In genomic region chr16:89921370-89921769, GRCm38 (mm10) we compare ENCODE assay signal across 15 mouse cellular contexts.
A peak's percentile ranks its signal among the peaks of the same experiment; 100 is the strongest.
DNase-seq lines count a peak whose midpoint lies in the region; ATAC-seq lines count a peak whose summit lies in the region.
"Had no signal": no experiment of that assay in that cellular context is flagged by ENCODE, and none has a peak within 500 bp of the region (broad histone marks: within the 10 kb centered on the region; RNA-seq: fewer than 3 reads in every experiment).

No protein-coding gene starts in this region.

- 75% methylated on average over 14 of the region's 14 CpGs for WGBS in forebrain, embryonic 12.5 days
- WGBS in forebrain, embryonic 11.5 days, result 75% methylated on average over 14 of the region's 14 CpGs
- WGBS in heart, embryonic 11.5 days (ENCODE audit: insufficient replicate concordance), result 85% methylated on average over 14 of the region's 14 CpGs

- no peak for DNase-seq in forebrain, embryonic 11.5 days (ENCODE audit: low spot score)
- peak; percentile 95 for DNase-seq in brain, adult 2 months (ENCODE audit: low read depth, low spot score)
- DNase-seq in cerebellum, postnatal 36 days, result peak; percentile 75 to 82
- DNase-seq in layer of hippocampus, postnatal 36 days, result peak; percentile 72 to 84
- no peak for DNase-seq in heart, postnatal 4 days
- DNase-seq in heart, adult 18-20 months, result no peak
- DNase-seq: lung, adult 2 months; retina, postnatal 1 day; thymus, postnatal 14 days had no signal

- H3K4me1 ChIP-seq in forebrain, embryonic 12.5 days, result peaks cover 25% of the 10 kb centered on the region
- H3K4me1 ChIP-seq in forebrain, embryonic 11.5 days (replicated peaks; ENCODE audit: control insufficient read depth, insufficient read depth, low read length), result peaks cover 7% of the 10 kb centered on the region; the same call in 1 of the 2 replicates
- peaks cover 8% of the 10 kb centered on the region for H3K4me1 ChIP-seq in heart, embryonic 11.5 days (ENCODE audit: control insufficient read depth, insufficient read depth, low read length)

- H3K9me3 ChIP-seq in forebrain, embryonic 12.5 days, result no peaks in the 10 kb centered on the region
- H3K9me3 ChIP-seq in forebrain, embryonic 11.5 days (ENCODE audit: control insufficient read depth, low read length), result no peaks in the 10 kb centered on the region
- H3K9me3 ChIP-seq in heart, embryonic 11.5 days (replicated peaks; ENCODE audit: control insufficient read depth, low read length), result no peaks in the 10 kb centered on the region
- H3K9me3 ChIP-seq: embryonic facial prominence, embryonic 15.5 days; limb, embryonic 13.5 days; megakaryocyte, embryonic 14.5 days had no signal

- H3K9ac ChIP-seq in forebrain, embryonic 12.5 days, result no peak overlapping the region
- no peak overlapping the region for H3K9ac ChIP-seq in forebrain, embryonic 11.5 days (ENCODE audit: low read length)
- no peak overlapping the region for H3K9ac ChIP-seq in heart, embryonic 11.5 days (ENCODE audit: low read depth, low read length)
- H3K9ac ChIP-seq: embryonic facial prominence, embryonic 15.5 days; limb, embryonic 13.5 days had no signal

- no peak overlapping the region for H3K4me3 ChIP-seq in forebrain, embryonic 12.5 days (replicated peaks)
- no peak overlapping the region for H3K4me3 ChIP-seq in forebrain, embryonic 11.5 days (ENCODE audit: low read depth, low read length)
- H3K4me3 ChIP-seq in heart, embryonic 11.5 days (ENCODE audit: low read depth, low read length), result no peak overlapping the region
- H3K4me3 ChIP-seq: embryonic facial prominence, embryonic 15.5 days; limb, embryonic 13.5 days had no signal

- H3K4me2 ChIP-seq in forebrain, embryonic 12.5 days, result no peak overlapping the region
- H3K4me2 ChIP-seq in forebrain, embryonic 11.5 days (ENCODE audit: low read depth, low read length, severe bottlenecking), result no peak overlapping the region
- H3K4me2 ChIP-seq in heart, embryonic 11.5 days, result no peak overlapping the region
- H3K4me2 ChIP-seq: embryonic facial prominence, embryonic 15.5 days; limb, embryonic 13.5 days had no signal

- no peaks in the 10 kb centered on the region for H3K27me3 ChIP-seq in forebrain, embryonic 12.5 days
- no peaks in the 10 kb centered on the region for H3K27me3 ChIP-seq in forebrain, embryonic 11.5 days (ENCODE audit: control insufficient read depth, insufficient read depth, low read length)
- H3K27me3 ChIP-seq in heart, embryonic 11.5 days (ENCODE audit: control insufficient read depth, insufficient read depth, low read length), result no peaks in the 10 kb centered on the region
- H3K27me3 ChIP-seq: embryonic facial prominence, embryonic 15.5 days; limb, embryonic 13.5 days had no signal

- H3K27ac ChIP-seq in forebrain, embryonic 12.5 days, result peak overlapping the region; percentile 65
- H3K27ac ChIP-seq in forebrain, embryonic 11.5 days (ENCODE audit: low read depth, low read length), result no peak overlapping the region
- H3K27ac ChIP-seq in heart, embryonic 11.5 days (ENCODE audit: low read depth, low read length), result no peak overlapping the region
- H3K27ac ChIP-seq: embryonic facial prominence, embryonic 15.5 days; kidney, postnatal 0 days; limb, embryonic 13.5 days had no signal

- no peaks in the 10 kb centered on the region for H3K36me3 ChIP-seq in forebrain, embryonic 12.5 days (replicated peaks)
- H3K36me3 ChIP-seq in forebrain, embryonic 11.5 days (ENCODE audit: control insufficient read depth, insufficient read depth, low read length), result no peaks in the 10 kb centered on the region
- no peaks in the 10 kb centered on the region for H3K36me3 ChIP-seq in heart, embryonic 11.5 days (ENCODE audit: control insufficient read depth, insufficient read depth, low read length)
- H3K36me3 ChIP-seq: embryonic facial prominence, embryonic 15.5 days; limb, embryonic 13.5 days had no signal

- ATAC-seq in forebrain, embryonic 12.5 days (ENCODE audit: low FRiP score), result peak; percentile 27; the same call in 1 of the 2 replicates
- no peak for ATAC-seq in forebrain, embryonic 11.5 days (replicated peaks; ENCODE audit: low FRiP score)
- no peak for ATAC-seq in heart, embryonic 11.5 days (replicated peaks; ENCODE audit: insufficient number of reproducible peaks, low FRiP score, low TSS enrichment)

Comparison
In these comparisons a context has a peak if more than half of its experiments do, and no peak if none do; other contexts are left out.
1. DNase-seq: peak in brain, adult 2 months (single experiment), cerebellum, postnatal 36 days (2 of 2) and layer of hippocampus, postnatal 36 days (2 of 2); none in forebrain, embryonic 11.5 days (single experiment), heart, postnatal 4 days (single experiment) and heart, adult 18-20 months (0 of 2).